Mouse (Mus musculus) MEL (cell line): ENCODE data around the gene Hadha. TPM values are rescaled to one million over a fixed set of nuclear protein-coding genes. Genes with fewer than 3 reads are reported as not detected.

Experiments used
- DNase-seq: peaks from one replicate; pipeline ENCODE4 v3.0.0; 2011; ENCODE audit warnings: low read depth, low spot score
- H3K27ac ChIP-seq: 2 replicates; pipeline ENCODE4 v1.5.1; 2012; ENCODE audit warnings: low read depth, mild to moderate bottlenecking, control low read depth, low read length, moderate library complexity; ENCODE audit not compliant: control insufficient read depth
- H3K27me3 ChIP-seq, 2 experiments: fragments of 150-350 bp in 1 of 2; sonication (generic) in 1 of 2; 2 replicates each; pipeline ENCODE4 v1.6.1; 2012; ENCODE audit warnings: low read length in 2 of 2, mild to moderate bottlenecking in 2 of 2, improper control_type of control experiment in 1 of 2, moderate library complexity in 1 of 2; ENCODE audit not compliant: insufficient read depth in 2 of 2, control insufficient read depth in 1 of 2
- H3K36me3 ChIP-seq, 2 experiments: 2 replicates each; pipeline ENCODE4 v1.6.1; 2012 to 2014; ENCODE audit warnings: low read length in 2 of 2, improper control_type of control experiment in 1 of 2, inconsistent platforms in 1 of 2, mild to moderate bottlenecking in 1 of 2; ENCODE audit not compliant: insufficient read depth in 2 of 2, control insufficient read depth in 1 of 2
- H3K4me1 ChIP-seq, 2 experiments: fragments of 150-350 bp in 1 of 2; sonication (generic) in 1 of 2; 2 replicates each; pipeline ENCODE4 v1.6.1; 2012; ENCODE audit warnings: low read length in 2 of 2, improper control_type of control experiment in 1 of 2, mild to moderate bottlenecking in 1 of 2; ENCODE audit not compliant: insufficient read depth in 2 of 2, control insufficient read depth in 1 of 2
- H3K4me3 ChIP-seq, 2 experiments: fragments of 150-350 bp in 1 of 2; sonication (generic) in 1 of 2; 2 replicates each; pipeline ENCODE4 v1.5.1; 2012; ENCODE audit warnings: low read depth in 2 of 2, low read length in 2 of 2, mild to moderate bottlenecking in 2 of 2, moderate library complexity in 2 of 2, control low read depth in 1 of 2, improper control_type of control experiment in 1 of 2; ENCODE audit not compliant: control insufficient read depth in 1 of 2, insufficient read depth in 1 of 2
- H3K79me2 ChIP-seq: 2 replicates; pipeline ENCODE4 v1.6.1; 2012; ENCODE audit warnings: mild to moderate bottlenecking, low read length, moderate library complexity; ENCODE audit not compliant: control insufficient read depth, poor library complexity, insufficient read depth
- H3K9ac ChIP-seq: 2 replicates; pipeline ENCODE4 v1.6.1; 2012; ENCODE audit warnings: low read depth, mild to moderate bottlenecking, control low read depth, low read length, moderate library complexity; ENCODE audit not compliant: control insufficient read depth, poor library complexity, severe bottlenecking
- H3K9me3 ChIP-seq: fragments of 150-350 bp; sonication (generic); replicated peaks from 2 replicates; pipeline ENCODE4 v1.6.1; 2012; ENCODE audit warnings: mild to moderate bottlenecking, low read length, improper control_type of control experiment, moderate library complexity; ENCODE audit not compliant: insufficient read depth
- CHD1 ChIP-seq: IDR thresholded peaks from 2 replicates; pipeline ENCODE4 v1.6.1; 2012; ENCODE audit warnings: low read depth, mild to moderate bottlenecking, inconsistent platforms, low read length, improper control_type of control experiment
- CHD2 ChIP-seq: IDR thresholded peaks from 2 replicates; pipeline ENCODE4 v1.6.1; 2011; ENCODE audit warnings: low read length, improper control_type of control experiment
- CTCF ChIP-seq, 3 experiments: IDR thresholded peaks in 2 of 3; conservative IDR thresholded peaks in 1 of 3; 2 replicates each; pipeline ENCODE4 v1.5.1; 2011 to 2012; ENCODE audit warnings: low read length in 3 of 3, low read depth in 2 of 3, mild to moderate bottlenecking in 2 of 3, improper control_type of control experiment in 1 of 3, inconsistent platforms in 1 of 3, mixed read lengths in 1 of 3, moderate library complexity in 1 of 3; ENCODE audit not compliant: control insufficient read depth in 1 of 3, insufficient read depth in 1 of 3, poor library complexity in 1 of 3, severe bottlenecking in 1 of 3
- EP300 ChIP-seq, 2 experiments: IDR thresholded peaks; 2 replicates each; pipeline ENCODE4 v1.6.1; 2011; ENCODE audit warnings: improper control_type of control experiment in 2 of 2, low read length in 2 of 2, low read depth in 1 of 2, mild to moderate bottlenecking in 1 of 2
- GATA1 ChIP-seq: IDR thresholded peaks from 2 replicates; pipeline ENCODE4 v1.6.1; 2011; ENCODE audit warnings: low read depth, low read length, improper control_type of control experiment
- HCFC1 ChIP-seq: IDR thresholded peaks from 2 replicates; pipeline ENCODE4 v1.6.1; 2012; ENCODE audit warnings: low read depth, mild to moderate bottlenecking, inconsistent platforms, low read length, improper control_type of control experiment, moderate library complexity
- JUND ChIP-seq: IDR thresholded peaks from 2 replicates; pipeline ENCODE4 v1.6.1; 2011; ENCODE audit warnings: low read depth, mild to moderate bottlenecking, improper control_type of control experiment, low read length
- KAT2A ChIP-seq: conservative IDR thresholded peaks from 2 replicates; pipeline ENCODE4 v1.6.1; 2012; ENCODE audit warnings: low read depth, low read length, improper control_type of control experiment, inconsistent platforms
- MAFK ChIP-seq: IDR thresholded peaks from 2 replicates; pipeline ENCODE4 v1.6.1; 2011; ENCODE audit warnings: low read depth, mild to moderate bottlenecking, low read length, improper control_type of control experiment, borderline replicate concordance
- MAZ ChIP-seq: IDR thresholded peaks from 2 replicates; pipeline ENCODE4 v1.6.1; 2012; ENCODE audit warnings: low read depth, mild to moderate bottlenecking, inconsistent platforms, low read length, improper control_type of control experiment
- MEF2A ChIP-seq: IDR thresholded peaks from 2 replicates; pipeline ENCODE4 v1.6.1; 2014; ENCODE audit warnings: low read depth, mild to moderate bottlenecking, inconsistent platforms, low read length, improper control_type of control experiment; ENCODE audit not compliant: poor library complexity, insufficient replicate concordance, severe bottlenecking; ENCODE audit errors: extremely low read depth
- MXI1 ChIP-seq: IDR thresholded peaks from 2 replicates; pipeline ENCODE4 v1.6.1; 2011; ENCODE audit warnings: mild to moderate bottlenecking, low read depth, low read length, improper control_type of control experiment
- POLR2A ChIP-seq, 2 experiments: IDR thresholded peaks; 2 replicates each; pipeline ENCODE4 v1.6.1; 2011 to 2012; ENCODE audit warnings: low read length in 2 of 2, mild to moderate bottlenecking in 2 of 2, control low read depth in 1 of 2, improper control_type of control experiment in 1 of 2, low read depth in 1 of 2, moderate library complexity in 1 of 2; ENCODE audit not compliant: control insufficient read depth in 1 of 2, insufficient read depth in 1 of 2, poor library complexity in 1 of 2
- RAD21 ChIP-seq: IDR thresholded peaks from 2 replicates; pipeline ENCODE4 v1.6.1; 2011; ENCODE audit warnings: mild to moderate bottlenecking, low read depth, low read length, improper control_type of control experiment
- RCOR1 ChIP-seq: IDR thresholded peaks from 2 replicates; pipeline ENCODE4 v1.6.1; 2012; ENCODE audit warnings: low read depth, mild to moderate bottlenecking, inconsistent platforms, low read length, improper control_type of control experiment
- SIN3A ChIP-seq: IDR thresholded peaks from 2 replicates; pipeline ENCODE4 v1.6.1; 2012; ENCODE audit warnings: low read length, improper control_type of control experiment, inconsistent platforms
- SMC3 ChIP-seq: IDR thresholded peaks from 2 replicates; pipeline ENCODE4 v1.6.1; 2011; ENCODE audit warnings: low read depth, low read length, improper control_type of control experiment
- TAL1 ChIP-seq: IDR thresholded peaks from 2 replicates; pipeline ENCODE4 v1.6.1; 2012; ENCODE audit warnings: mild to moderate bottlenecking, inconsistent platforms, low read length, moderate library complexity, mixed read lengths
- TBP ChIP-seq: IDR thresholded peaks from 2 replicates; pipeline ENCODE4 v1.8.0; 2011; ENCODE audit warnings: low read depth, low read length, improper control_type of control experiment
- UBTF ChIP-seq: IDR thresholded peaks from 2 replicates; pipeline ENCODE4 v1.6.1; 2012; ENCODE audit warnings: low read depth, mild to moderate bottlenecking, inconsistent platforms, low read length, improper control_type of control experiment, moderate library complexity, borderline replicate concordance; ENCODE audit not compliant: insufficient read depth
- USF1 ChIP-seq: IDR thresholded peaks from 2 replicates; pipeline ENCODE4 v1.6.1; 2014; ENCODE audit warnings: low read depth, mild to moderate bottlenecking, inconsistent platforms, low read length, improper control_type of control experiment, moderate library complexity
- ZC3H11A ChIP-seq: IDR thresholded peaks from 2 replicates; pipeline ENCODE4 v1.6.1; 2012; ENCODE audit warnings: low read depth, mild to moderate bottlenecking, inconsistent platforms, low read length, improper control_type of control experiment
- ZKSCAN1 ChIP-seq: IDR thresholded peaks from 2 replicates; pipeline ENCODE4 v1.6.1; 2012; ENCODE audit warnings: low read depth, mild to moderate bottlenecking, inconsistent platforms, low read length, improper control_type of control experiment, moderate library complexity
- polyA plus RNA-seq, 2 experiments: library from polyadenylated mRNA; stranded (reverse) in 1 of 2; unstranded in 1 of 2; fragments of >175 nt in 1 of 2; fragments of >200 nt in 1 of 2; gene quantifications; 2 replicates each; pipeline versions ENCODE4 v1.2.1 to v1.2.4; 2012; ENCODE audit warnings: low replicate concordance in 2 of 2, low read depth in 1 of 2; ENCODE audit not compliant: insufficient read length in 2 of 2, insufficient read depth in 1 of 2, missing spikeins in 1 of 2
- total RNA-seq: library from RNA; depleted of rRNA; stranded (reverse); fragments of 300-350 nt; gene quantifications from 2 replicates; pipeline ENCODE4 v1.2.3, GENCODE M21; 2012

The Hadha gene
- total and polyA plus RNA-seq, 3 experiments = 107 to 271 (median 120) TPM

- TF ChIP-seq MXI1 (no peak), MEF2A (no peak), TAL1 (no peak), SIN3A (no peak), EP300 (IDR thresholded peaks at IDR 0.05; ENCODE audit: low read depth in 1 of 2, low read length in 2 of 2) (no peak), RCOR1 (no peak), SMC3 (no peak), ZC3H11A (no peak), MAFK (no peak), RAD21 (no peak)
- TF ChIP-seq, all 39 proteins: peak for 0
- no peaks in the 10 kb centered on the region for H3K4me1 ChIP-seq
- H3K4me3 ChIP-seq = no peak overlapping the region
- no peaks in the 10 kb centered on the region for H3K27me3 ChIP-seq
- no peaks in the 10 kb centered on the region for H3K9me3 ChIP-seq
- H3K27ac ChIP-seq = no peak overlapping the region
- H3K9ac ChIP-seq = no peak overlapping the region
- no peak for DNase-seq
- H3K36me3 ChIP-seq = peaks cover 3 to 40% of the 10 kb centered on the region in 2 experiments
- no peaks in the 10 kb centered on the region for H3K79me2 ChIP-seq
Observed at GRCm38 (mm10) chr5:30170303-30170940, 15.5 kb upstream of the Hadha start.

- H3K36me3 ChIP-seq = peaks cover 3 to 26% of the 10 kb centered on the region in 2 experiments
- H3K9me3 ChIP-seq = no peaks in the 10 kb centered on the region
- H3K4me3 ChIP-seq = no peak overlapping the region
- no peak for TF ChIP-seq HCFC1
- TF ChIP-seq TAL1 = no peak
- no peak for TF ChIP-seq CHD1
- no peak for TF ChIP-seq CTCF (IDR thresholded peaks at IDR 0.05 in 2 of 3, conservative IDR thresholded peaks at IDR 0.05 in 1 of 3; ENCODE audit: control insufficient read depth in 1 of 3, insufficient read depth in 1 of 3, low read depth in 2 of 3, low read length in 3 of 3, poor library complexity in 1 of 3, severe bottlenecking in 1 of 3)
- no peak for TF ChIP-seq TBP
- TF ChIP-seq ZKSCAN1 = no peak
- no peak for TF ChIP-seq KAT2A
- TF ChIP-seq USF1 = no peak
- no peak for TF ChIP-seq MAZ
- TF ChIP-seq JUND = no peak
- no peak for TF ChIP-seq GATA1
- no peak for TF ChIP-seq UBTF
- no peak for TF ChIP-seq POLR2A (IDR thresholded peaks at IDR 0.05; ENCODE audit: control insufficient read depth in 1 of 2, insufficient read depth in 1 of 2, low read depth in 1 of 2, low read length in 2 of 2, poor library complexity in 1 of 2)
- TF ChIP-seq CHD2 = no peak
- 0 out of 4 replicates have a peak, but pooled peaks cover 0 to 2% of the 10 kb centered on the region in 2 experiments for H3K4me1 ChIP-seq
- H3K79me2 ChIP-seq = peaks cover 12% of the 10 kb centered on the region
- no peak for DNase-seq
- no peak overlapping the region for H3K9ac ChIP-seq
- H3K27me3 ChIP-seq = no peaks in the 10 kb centered on the region
- no peak overlapping the region for H3K27ac ChIP-seq
Observed at GRCm38 (mm10) chr5:30165234-30165946, 10.4 kb upstream of the Hadha start.
